ENCODE assay signal across 26 mouse cellular contexts in genomic region chr12:71903218-71903617, GRCm38 (mm10).
DNase-seq lines count a peak whose midpoint lies in the region; TF ChIP-seq lines count a peak whose summit lies in the region.
"Had no signal": no experiment of that assay in that cellular context is flagged by ENCODE, and none has a peak within 500 bp of the region (broad histone marks: within the 10 kb centered on the region; RNA-seq: fewer than 3 reads in every experiment).

No protein-coding gene starts in this region.

- peaks cover 7 to 22% of the 10 kb centered on the region in 2 experiments for H3K36me3 ChIP-seq in MEL (ENCODE audit: control insufficient read depth in 1 of 2, insufficient read depth in 2 of 2, low read length in 2 of 2)

- H3K27me3 ChIP-seq in MEL (ENCODE audit: control insufficient read depth in 1 of 2, insufficient read depth in 2 of 2, low read length in 2 of 2), result no peaks in the 10 kb centered on the region
- H3K27me3 ChIP-seq: CH12.LX; embryonic facial prominence, embryonic 13.5 days; forebrain, embryonic 13.5 days; hindbrain, embryonic 12.5 days; hindbrain, embryonic 15.5 days had no signal

- no peaks in the 10 kb centered on the region for H3K9me3 ChIP-seq in MEL (replicated peaks; ENCODE audit: insufficient read depth, low read length)
- H3K9me3 ChIP-seq: embryonic facial prominence, embryonic 10.5 days; embryonic facial prominence, embryonic 13.5 days; forebrain, embryonic 13.5 days; hindbrain, embryonic 12.5 days; hindbrain, embryonic 15.5 days had no signal

- TF ChIP-seq POLR2A in MEL (IDR thresholded peaks at IDR 0.05; ENCODE audit: control insufficient read depth in 1 of 2, insufficient read depth in 1 of 2, low read depth in 1 of 2, low read length in 2 of 2, poor library complexity in 1 of 2), result no peak
- no peak for TF ChIP-seq POLR2A in olfactory bulb, adult 2 months (IDR thresholded peaks at IDR 0.05; ENCODE audit: insufficient read depth, low read depth, low read length)

- no peak overlapping the region for H3K9ac ChIP-seq in MEL (ENCODE audit: control insufficient read depth, low read depth, low read length, poor library complexity, severe bottlenecking)
- H3K9ac ChIP-seq: embryonic facial prominence, embryonic 13.5 days; forebrain, embryonic 13.5 days; forebrain, postnatal 0 days; hindbrain, embryonic 12.5 days; hindbrain, embryonic 15.5 days had no signal

- 0 out of 2 replicates have a peak overlapping the region, but pooled peaks have one; percentile 75 for H3K27ac ChIP-seq in layer of hippocampus, adult 2 months
- H3K27ac ChIP-seq in MEL (ENCODE audit: control insufficient read depth, low read depth, low read length), result 0 out of 2 replicates have a peak overlapping the region, but pooled peaks have one; percentile 9
- peak overlapping the region; percentile 1; the same call in 1 of the 2 replicates for H3K27ac ChIP-seq in olfactory bulb, adult 2 months (ENCODE audit: insufficient read depth, low read depth, low read length)
- H3K27ac ChIP-seq: embryonic facial prominence, embryonic 10.5 days; embryonic facial prominence, embryonic 13.5 days; forebrain, embryonic 13.5 days; gastrocnemius, adult 2 months; heart, adult 2 months; hindbrain, embryonic 12.5 days; hindbrain, embryonic 15.5 days had no signal

- TF ChIP-seq RAD21 in MEL (IDR thresholded peaks at IDR 0.05; ENCODE audit: low read depth, low read length), result no peak

- DNase-seq in layer of hippocampus, adult 2 months (ENCODE audit: low spot score in 2 of 2), result no peak
- no peak for DNase-seq in layer of hippocampus, adult 9-11 months
- peak; percentile 23 for DNase-seq in MEL (ENCODE audit: low read depth, low spot score)
- no peak for DNase-seq in cerebellum, adult 11 months
- DNase-seq in heart, adult 9 months (ENCODE audit: low spot score in 2 of 2), result no peak
- DNase-seq in gastrocnemius, postnatal 4 days (ENCODE audit: low spot score in 2 of 2), result no peak
- DNase-seq: adrenal gland, adult 8-10 months; adrenal gland, postnatal 25 days; B cell, adult 2 months; cerebellum, adult 2 months; cerebellum, adult 9-11 months; cerebellum, postnatal 36 days; embryo, embryonic 11 days; forebrain, postnatal 0 days; gastrocnemius, adult 2 months; gastrocnemius, postnatal 14 days; heart, adult 2 months; kidney, adult 2 months had no signal

- no peak for TF ChIP-seq CTCF in layer of hippocampus, adult 2 months (conservative IDR thresholded peaks at IDR 0.05)
- TF ChIP-seq CTCF in MEL (IDR thresholded peaks at IDR 0.05 in 2 of 3, conservative IDR thresholded peaks at IDR 0.05 in 1 of 3; ENCODE audit: control insufficient read depth in 1 of 3, insufficient read depth in 1 of 3, low read depth in 2 of 3, low read length in 3 of 3, poor library complexity in 1 of 3, severe bottlenecking in 1 of 3), result no peak
- no peak for TF ChIP-seq CTCF in olfactory bulb, adult 2 months (IDR thresholded peaks at IDR 0.05; ENCODE audit: insufficient read depth, low read depth, low read length)

- H3K79me2 ChIP-seq in MEL (ENCODE audit: control insufficient read depth, insufficient read depth, low read length, poor library complexity), result no peaks in the 10 kb centered on the region

- peaks cover 14 to 17% of the 10 kb centered on the region in 2 experiments for H3K4me1 ChIP-seq in MEL (ENCODE audit: control insufficient read depth in 1 of 2, insufficient read depth in 2 of 2, low read length in 2 of 2)
- H3K4me1 ChIP-seq in olfactory bulb, adult 2 months (ENCODE audit: control insufficient read depth, insufficient read depth, low read length), result peaks cover 20% of the 10 kb centered on the region

- TF ChIP-seq EP300 in MEL (IDR thresholded peaks at IDR 0.05; ENCODE audit: low read depth in 1 of 2, low read length in 2 of 2), result no peak

- 84% methylated on average over 4 of the region's 4 CpGs for WGBS in olfactory bulb, adult 2 months

- no peak overlapping the region for H3K4me3 ChIP-seq in layer of hippocampus, adult 2 months
- H3K4me3 ChIP-seq in MEL (ENCODE audit: control insufficient read depth in 1 of 2, insufficient read depth in 1 of 2, low read depth in 2 of 2, low read length in 2 of 2), result no peak overlapping the region
- no peak overlapping the region for H3K4me3 ChIP-seq in olfactory bulb, adult 2 months (ENCODE audit: insufficient read depth, low read depth, low read length)
- H3K4me3 ChIP-seq: embryonic facial prominence, embryonic 10.5 days; embryonic facial prominence, embryonic 13.5 days; erythroblast, embryonic 14.5 days; forebrain, embryonic 13.5 days; gastrocnemius, adult 2 months; heart, adult 2 months; hindbrain, embryonic 12.5 days; hindbrain, embryonic 15.5 days had no signal

TF ChIP-seq in MEL, 35 proteins besides CTCF, POLR2A, EP300 and RAD21:
- TF ChIP-seq MYC (IDR thresholded peaks at IDR 0.05; ENCODE audit: low read depth, low read length) (no peak), MXI1 (IDR thresholded peaks at IDR 0.05; ENCODE audit: low read depth, low read length) (no peak), ZC3H11A (IDR thresholded peaks at IDR 0.05; ENCODE audit: low read depth, low read length) (no peak), TAL1 (IDR thresholded peaks at IDR 0.05; ENCODE audit: low read length) (no peak), ZNF384 (IDR thresholded peaks at IDR 0.05; ENCODE audit: low read depth, low read length) (no peak), GATA1 (IDR thresholded peaks at IDR 0.05; ENCODE audit: low read depth, low read length) (no peak), MYB (IDR thresholded peaks at IDR 0.05; ENCODE audit: low read depth, low read length) (no peak), USF2 (IDR thresholded peaks at IDR 0.05; ENCODE audit: borderline replicate concordance in 1 of 2, insufficient read depth in 1 of 2, low read depth in 1 of 2, low read length in 2 of 2) (no peak), RCOR1 (IDR thresholded peaks at IDR 0.05; ENCODE audit: low read depth, low read length) (no peak), ZKSCAN1 (IDR thresholded peaks at IDR 0.05; ENCODE audit: low read depth, low read length) (no peak)

Comparison
In these comparisons a context has a peak if more than half of its experiments do, and no peak if none do; other contexts are left out.
1. H3K27ac ChIP-seq: peak in every context shown above with its lines; median percentile 75 in layer of hippocampus, adult 2 months; 9 in MEL; 1 in olfactory bulb, adult 2 months.